In genomic region chr1:105067049-105067795, GRCm38 (mm10) we compare ENCODE assay signal across 25 mouse cellular contexts.
DNase-seq lines count a peak whose midpoint lies in the region; ATAC-seq lines count a peak whose summit lies in the region.
"Had no signal": no experiment of that assay in that cellular context is flagged by ENCODE, and none has a peak within 500 bp of the region (broad histone marks: within the 10 kb centered on the region; RNA-seq: fewer than 3 reads in every experiment).

No protein-coding gene starts in this region.

- 59% methylated on average over 4 of the region's 4 CpGs for WGBS in forebrain, embryonic 15.5 days
- WGBS in forebrain, embryonic 12.5 days = 83% methylated on average over 4 of the region's 4 CpGs
- 81% methylated on average over 4 of the region's 4 CpGs for WGBS in midbrain, embryonic 11.5 days
- WGBS in midbrain, embryonic 16.5 days = 69% methylated on average over 4 of the region's 4 CpGs

- no peak overlapping the region for H3K9ac ChIP-seq in forebrain, embryonic 15.5 days (replicated peaks)
- H3K9ac ChIP-seq in forebrain, embryonic 12.5 days = no peak overlapping the region
- no peak overlapping the region for H3K9ac ChIP-seq in midbrain, embryonic 11.5 days (ENCODE audit: low read length)
- no peak overlapping the region for H3K9ac ChIP-seq in midbrain, embryonic 16.5 days (ENCODE audit: low read depth, low read length)
- H3K9ac ChIP-seq: hindbrain, embryonic 12.5 days; intestine, embryonic 15.5 days; limb, embryonic 12.5 days; lung, embryonic 15.5 days; midbrain, embryonic 12.5 days; neural tube, embryonic 15.5 days; stomach, embryonic 15.5 days had no signal

- no peak overlapping the region for H3K4me2 ChIP-seq in forebrain, embryonic 15.5 days (replicated peaks)
- H3K4me2 ChIP-seq in forebrain, embryonic 12.5 days = no peak overlapping the region
- H3K4me2 ChIP-seq in midbrain, embryonic 11.5 days = no peak overlapping the region
- no peak overlapping the region for H3K4me2 ChIP-seq in midbrain, embryonic 16.5 days (ENCODE audit: low read length)
- H3K4me2 ChIP-seq: heart, embryonic 11.5 days; hindbrain, embryonic 12.5 days; intestine, embryonic 15.5 days; limb, embryonic 12.5 days; liver, embryonic 11.5 days; lung, embryonic 15.5 days; midbrain, embryonic 12.5 days; neural tube, embryonic 15.5 days; stomach, embryonic 15.5 days had no signal

- H3K36me3 ChIP-seq in forebrain, embryonic 15.5 days = no peaks in the 10 kb centered on the region
- H3K36me3 ChIP-seq in forebrain, embryonic 12.5 days (replicated peaks) = no peaks in the 10 kb centered on the region
- H3K36me3 ChIP-seq in midbrain, embryonic 11.5 days (ENCODE audit: control insufficient read depth, insufficient read depth, low read length) = no peaks in the 10 kb centered on the region
- no peaks in the 10 kb centered on the region for H3K36me3 ChIP-seq in midbrain, embryonic 16.5 days (ENCODE audit: control insufficient read depth, insufficient read depth, low read length)
- H3K36me3 ChIP-seq: hindbrain, embryonic 12.5 days; intestine, embryonic 15.5 days; limb, embryonic 12.5 days; lung, embryonic 15.5 days; midbrain, embryonic 12.5 days; neural tube, embryonic 15.5 days; stomach, embryonic 15.5 days had no signal

- no peaks in the 10 kb centered on the region for H3K27me3 ChIP-seq in forebrain, embryonic 15.5 days
- H3K27me3 ChIP-seq in forebrain, embryonic 12.5 days = no peaks in the 10 kb centered on the region
- no peaks in the 10 kb centered on the region for H3K27me3 ChIP-seq in midbrain, embryonic 11.5 days (ENCODE audit: control insufficient read depth, insufficient read depth, low read length)
- no peaks in the 10 kb centered on the region for H3K27me3 ChIP-seq in midbrain, embryonic 16.5 days (ENCODE audit: control insufficient read depth, insufficient read depth, low read depth, low read length)
- H3K27me3 ChIP-seq: hindbrain, embryonic 12.5 days; intestine, embryonic 15.5 days; limb, embryonic 12.5 days; lung, embryonic 15.5 days; midbrain, embryonic 12.5 days; neural tube, embryonic 15.5 days; stomach, embryonic 15.5 days had no signal

- no peak overlapping the region; the same call in 1 of the 2 replicates for H3K27ac ChIP-seq in forebrain, embryonic 15.5 days (replicated peaks)
- H3K27ac ChIP-seq in forebrain, embryonic 12.5 days = no peak overlapping the region
- no peak overlapping the region for H3K27ac ChIP-seq in midbrain, embryonic 11.5 days (ENCODE audit: low read depth, low read length)
- H3K27ac ChIP-seq in midbrain, embryonic 16.5 days (ENCODE audit: low read length) = no peak overlapping the region
- H3K27ac ChIP-seq: hindbrain, embryonic 12.5 days; hindbrain, postnatal 0 days; intestine, embryonic 15.5 days; limb, embryonic 12.5 days; lung, embryonic 15.5 days; midbrain, embryonic 12.5 days; neural tube, embryonic 15.5 days; stomach, embryonic 15.5 days had no signal

- peak; percentile 60 for DNase-seq in midbrain, embryonic 11.5 days (ENCODE audit: low spot score, missing footprints)
- peak; percentile 41 to 42 for DNase-seq in cerebellum, adult 18-20 months
- no peak for DNase-seq in spleen, adult 18-20 months
- no peak for DNase-seq in liver
- DNase-seq: adrenal gland, postnatal 25 days; gastrocnemius, postnatal 25 days; heart, adult 11 months; heart, postnatal 36 days; kidney, adult 8-10 months; right cerebral cortex, postnatal 14 days had no signal

- peaks cover 14% of the 10 kb centered on the region for H3K4me1 ChIP-seq in forebrain, embryonic 15.5 days
- no peaks in the 10 kb centered on the region for H3K4me1 ChIP-seq in forebrain, embryonic 12.5 days
- H3K4me1 ChIP-seq in midbrain, embryonic 11.5 days (ENCODE audit: control insufficient read depth, insufficient read depth, low read length) = no peaks in the 10 kb centered on the region
- H3K4me1 ChIP-seq in midbrain, embryonic 16.5 days (ENCODE audit: control insufficient read depth, insufficient read depth, low read length) = no peaks in the 10 kb centered on the region
- H3K4me1 ChIP-seq: hindbrain, embryonic 12.5 days; intestine, embryonic 15.5 days; lung, embryonic 15.5 days; midbrain, embryonic 12.5 days; stomach, embryonic 15.5 days had no signal

- no peak overlapping the region for H3K4me3 ChIP-seq in forebrain, embryonic 15.5 days
- no peak overlapping the region for H3K4me3 ChIP-seq in forebrain, embryonic 12.5 days (replicated peaks)
- no peak overlapping the region for H3K4me3 ChIP-seq in midbrain, embryonic 11.5 days (ENCODE audit: low read depth, low read length)
- H3K4me3 ChIP-seq in midbrain, embryonic 16.5 days (ENCODE audit: low read depth, low read length) = no peak overlapping the region
- H3K4me3 ChIP-seq: erythroblast, embryonic 14.5 days; hindbrain, embryonic 12.5 days; intestine, embryonic 15.5 days; limb, embryonic 12.5 days; lung, embryonic 15.5 days; midbrain, embryonic 12.5 days; neural tube, embryonic 15.5 days; stomach, embryonic 15.5 days had no signal

- no peaks in the 10 kb centered on the region for H3K9me3 ChIP-seq in forebrain, embryonic 15.5 days
- H3K9me3 ChIP-seq in forebrain, embryonic 12.5 days = no peaks in the 10 kb centered on the region
- H3K9me3 ChIP-seq in midbrain, embryonic 11.5 days (ENCODE audit: control insufficient read depth, low read length) = no peaks in the 10 kb centered on the region
- no peaks in the 10 kb centered on the region for H3K9me3 ChIP-seq in midbrain, embryonic 16.5 days (replicated peaks; ENCODE audit: control insufficient read depth, low read length, poor library complexity, severe bottlenecking)
- H3K9me3 ChIP-seq: hindbrain, embryonic 12.5 days; intestine, embryonic 15.5 days; limb, embryonic 12.5 days; lung, embryonic 15.5 days; midbrain, embryonic 12.5 days; neural tube, embryonic 15.5 days; stomach, embryonic 15.5 days had no signal

- 0 out of 2 replicates have a peak, but pooled peaks have one; percentile 58 for ATAC-seq in forebrain, embryonic 15.5 days (replicated peaks)
- no peak for ATAC-seq in forebrain, embryonic 12.5 days (ENCODE audit: low FRiP score)
- no peak for ATAC-seq in midbrain, embryonic 11.5 days (ENCODE audit: low FRiP score)
- ATAC-seq in midbrain, embryonic 16.5 days = no peak
- ATAC-seq: CD4-positive, CD25-positive, alpha-beta regulatory T cell, adult 4 months; intestine, embryonic 15.5 days had no signal

Comparison
In these comparisons a context has a peak if more than half of its experiments do, and no peak if none do; other contexts are left out.
1. DNase-seq: peak in midbrain, embryonic 11.5 days (single experiment) and cerebellum, adult 18-20 months (2 of 2); none in spleen, adult 18-20 months (0 of 2) and liver (single experiment).